Comparison of ENCODE assay signal across 21 mouse cellular contexts in the genomic region with DNA sequence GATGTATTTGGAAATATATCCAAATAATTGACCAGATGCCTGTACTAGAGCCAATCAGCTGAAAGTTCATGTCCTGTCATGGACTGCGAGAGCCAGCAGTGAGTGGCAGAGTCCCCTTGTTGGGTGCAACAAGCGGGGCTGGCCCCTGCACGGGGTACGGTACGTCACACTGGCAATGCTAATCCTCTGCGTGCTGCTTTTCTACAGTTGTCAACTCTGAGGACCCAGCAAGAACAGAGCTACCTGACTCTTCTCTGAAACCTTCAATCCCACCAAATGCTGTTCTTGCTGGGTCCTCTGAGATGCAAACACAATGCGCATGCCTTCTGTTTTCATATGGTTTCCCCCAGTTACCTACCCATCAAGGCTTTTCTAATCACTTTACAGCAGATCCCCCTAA.
"Had no signal": no experiment of that assay in that cellular context is flagged by ENCODE, and none has a peak within 500 bp of the region (broad histone marks: within the 10 kb centered on the region; RNA-seq: fewer than 3 reads in every experiment).

No protein-coding gene starts in this region.

- H3K4me3 ChIP-seq: layer of hippocampus, adult 2 months; limb, embryonic 10.5 days; limb, embryonic 13.5 days; liver, embryonic 12.5 days; liver, embryonic 15.5 days; lung, embryonic 15.5 days; megakaryocyte, embryonic 14.5 days; midbrain, embryonic 10.5 days; neural tube, embryonic 13.5 days had no signal

- ATAC-seq: intestine, postnatal 0 days; liver, embryonic 12.5 days had no signal

- H3K27me3 ChIP-seq: limb, embryonic 13.5 days; liver, embryonic 12.5 days; liver, embryonic 15.5 days; lung, embryonic 15.5 days; megakaryocyte, embryonic 14.5 days; neural tube, embryonic 13.5 days had no signal

- H3K27ac ChIP-seq: kidney, postnatal 0 days; layer of hippocampus, adult 2 months; limb, embryonic 10.5 days; limb, embryonic 13.5 days; liver, embryonic 12.5 days; liver, embryonic 15.5 days; lung, embryonic 15.5 days; midbrain, embryonic 10.5 days; neural tube, embryonic 13.5 days had no signal

- DNase-seq: kidney, adult 2 months; kidney, postnatal 25 days; layer of hippocampus, adult 9-11 months; liver; lung, adult 18-20 months; lung, postnatal 10 days; lung, postnatal 36 days; retina, postnatal 1 day; thymus, adult 18-20 months; thymus, postnatal 36 days had no signal

- H3K4me1 ChIP-seq: liver, embryonic 12.5 days; liver, embryonic 15.5 days; lung, embryonic 15.5 days; midbrain, embryonic 10.5 days had no signal

- H3K4me2 ChIP-seq: limb, embryonic 13.5 days; liver, embryonic 12.5 days; liver, embryonic 15.5 days; lung, embryonic 15.5 days; neural tube, embryonic 13.5 days had no signal

- H3K36me3 ChIP-seq: liver, embryonic 12.5 days; liver, embryonic 15.5 days; lung, embryonic 15.5 days had no signal

- H3K9me3 ChIP-seq: limb, embryonic 10.5 days; limb, embryonic 13.5 days; liver, embryonic 12.5 days; liver, embryonic 15.5 days; lung, embryonic 15.5 days; megakaryocyte, embryonic 14.5 days; midbrain, embryonic 10.5 days; neural tube, embryonic 13.5 days had no signal

- H3K9ac ChIP-seq: limb, embryonic 13.5 days; liver, embryonic 12.5 days; liver, embryonic 15.5 days; lung, embryonic 15.5 days; neural tube, embryonic 13.5 days had no signal
